Comparison of ENCODE assay signal across 25 mouse cellular contexts in genomic region chr16:8679780-8680179, GRCm38 (mm10). TPM values are rescaled to one million over a fixed set of nuclear protein-coding genes. Genes with fewer than 3 reads are reported as not detected.
"Had no signal": no experiment of that assay in that cellular context is flagged by ENCODE, and none has a peak within 500 bp of the region (broad histone marks: within the 10 kb centered on the region; RNA-seq: fewer than 3 reads in every experiment).

No protein-coding gene starts in this region.

- H3K9me3 ChIP-seq: kidney, embryonic 15.5 days; limb, embryonic 13.5 days; lung, embryonic 15.5 days; megakaryocyte, embryonic 14.5 days; midbrain, embryonic 10.5 days; midbrain, embryonic 13.5 days; neural tube, embryonic 13.5 days; stomach, embryonic 15.5 days had no signal

- H3K4me3 ChIP-seq: kidney, embryonic 15.5 days; limb, embryonic 13.5 days; lung, embryonic 15.5 days; megakaryocyte, embryonic 14.5 days; midbrain, embryonic 10.5 days; midbrain, embryonic 13.5 days; myocyte; neural tube, embryonic 13.5 days; stomach, embryonic 15.5 days had no signal

- H3K9ac ChIP-seq: kidney, embryonic 15.5 days; limb, embryonic 13.5 days; lung, embryonic 15.5 days; midbrain, embryonic 13.5 days; neural tube, embryonic 13.5 days; stomach, embryonic 15.5 days had no signal

- ATAC-seq: intestine, postnatal 0 days; midbrain, embryonic 13.5 days; midbrain, embryonic 16.5 days had no signal

- H3K4me1 ChIP-seq: kidney, embryonic 15.5 days; limb, embryonic 13.5 days; lung, embryonic 15.5 days; midbrain, embryonic 10.5 days; midbrain, embryonic 13.5 days; neural tube, embryonic 13.5 days; stomach, embryonic 15.5 days had no signal

- H3K4me2 ChIP-seq: kidney, embryonic 15.5 days; limb, embryonic 13.5 days; lung, embryonic 15.5 days; midbrain, embryonic 13.5 days; neural tube, embryonic 13.5 days; stomach, embryonic 15.5 days had no signal

- H3K36me3 ChIP-seq: kidney, embryonic 15.5 days; lung, embryonic 15.5 days; stomach, embryonic 15.5 days had no signal

- DNase-seq: kidney, adult 8-10 months; kidney, postnatal 10 days; kidney, postnatal 36 days; left cerebral cortex, postnatal 4 days; lung, adult 18-20 months; lung, postnatal 10 days; lung, postnatal 36 days; retina, postnatal 1 day; right cerebral cortex, postnatal 25 days; spleen, adult 18-20 months; thymus, postnatal 25 days had no signal

- H3K27ac ChIP-seq: kidney, embryonic 15.5 days; limb, embryonic 13.5 days; lung, embryonic 15.5 days; midbrain, embryonic 10.5 days; midbrain, embryonic 13.5 days; neural tube, embryonic 13.5 days; stomach, embryonic 15.5 days had no signal

- H3K27me3 ChIP-seq: kidney, embryonic 15.5 days; limb, embryonic 13.5 days; lung, embryonic 15.5 days; midbrain, embryonic 13.5 days; neural tube, embryonic 13.5 days; stomach, embryonic 15.5 days had no signal

RNA-seq across cellular contexts. Expression of gene Gm5767, which starts 0.8 kb away (rescaled TPM):
- polyA plus RNA-seq: intestine, embryonic 14.5 days; kidney, embryonic 15.5 days; limb, embryonic 13.5 days; lung, embryonic 15.5 days; midbrain, embryonic 10.5 days; midbrain, embryonic 13.5 days; midbrain, embryonic 16.5 days; neural tube, embryonic 13.5 days; stomach, embryonic 15.5 days; thymus, postnatal 0 days; urinary bladder, adult 2 months had no signal
